Mouse (Mus musculus): ENCODE data around the gene AI661453.

DNA sequence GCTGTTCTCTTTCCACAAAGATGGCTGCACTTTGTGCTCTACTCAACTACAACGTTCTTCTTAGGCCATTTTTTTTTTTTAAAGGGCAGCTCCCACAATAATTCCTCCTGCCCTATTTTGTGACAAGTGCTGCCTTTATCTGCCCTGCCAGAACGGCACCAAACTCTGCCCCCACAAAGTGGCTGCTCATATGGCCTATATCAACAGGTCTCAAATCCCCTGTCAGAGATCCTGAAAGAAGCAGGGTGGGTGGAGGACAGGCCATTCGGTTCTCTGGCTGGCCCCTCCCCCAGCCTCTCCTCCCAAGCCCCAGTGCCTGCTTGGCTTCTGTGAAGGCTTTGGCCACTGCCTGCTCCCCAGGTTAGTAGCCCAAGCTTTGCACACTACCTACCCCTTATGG, 48.6 kb downstream of the AI661453 start:
- TF ChIP-seq POLR2A (IDR thresholded peaks at IDR 0.05; ENCODE audit: borderline replicate concordance, insufficient read depth, low read length) (no peak), CTCF (IDR thresholded peaks at IDR 0.05; ENCODE audit: borderline replicate concordance, insufficient read depth, low read depth, low read length) (no peak)
